Mouse (Mus musculus) thymus, postnatal 36 days (tissue): ENCODE results near the gene Gm11492.
A peak's percentile ranks its signal among the peaks of the same experiment; 100 is the strongest.

Source experiments
- DNase-seq, 2 experiments: peaks; one replicate each; pipeline ENCODE4 v3.0.0; 2022; ENCODE audit warnings: mixed read lengths in 2 of 2

Gm11492 gene

DNA sequence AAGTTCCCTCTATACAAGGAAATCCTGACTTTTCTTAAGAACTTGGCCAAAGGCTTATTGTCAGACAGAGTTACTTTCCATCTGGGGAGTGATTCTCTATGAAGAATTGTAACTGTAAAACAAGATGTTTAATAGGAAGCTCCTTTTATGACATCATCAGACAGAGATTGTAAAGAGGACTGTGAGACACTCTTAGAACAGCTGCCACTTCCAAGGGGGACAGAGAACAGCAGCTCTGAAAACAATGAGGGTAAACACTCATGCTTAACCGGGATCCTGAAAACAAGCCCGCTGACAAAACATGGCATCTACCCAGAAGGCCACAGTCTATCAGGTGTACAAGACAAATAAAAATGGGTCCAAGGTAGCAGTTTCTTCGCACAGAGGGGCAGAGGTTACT is at the start of gene Gm11492:
Gene Gm11492, plus strand, starts transcription at position 153 of the 400 bp plus-strand sequence.
- no peak for DNase-seq

GRCm38 (mm10) chr11:87519260-87519659 is 47.2 kb upstream of the Gm11492 start:
- peak; percentile 26 to 33 for DNase-seq

DNA sequence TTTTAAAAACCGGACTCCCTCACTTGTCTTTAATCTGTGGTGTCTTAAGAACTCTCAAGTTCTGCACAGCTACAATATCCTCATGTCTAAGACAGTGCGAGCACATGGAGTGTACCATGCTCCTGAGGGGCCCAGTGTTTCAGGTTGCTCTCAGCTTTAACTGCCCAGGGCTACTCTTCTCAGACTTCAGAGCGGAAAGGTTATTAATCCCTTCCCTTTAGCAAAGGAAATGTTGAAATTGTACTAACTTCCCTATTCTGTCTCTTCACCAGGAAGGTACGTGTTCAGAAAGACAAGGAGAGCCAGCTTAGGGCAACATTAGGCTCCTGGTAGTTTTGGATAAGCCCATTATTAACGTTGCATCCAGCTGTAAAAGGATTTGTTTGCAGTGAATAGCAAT is 43.0 kb upstream of the Gm11492 start:
- DNase-seq: no peak

- DNase-seq: no peak
Measured at GRCm38 (mm10) chr11:87523967-87524366, 42.5 kb upstream of the Gm11492 start.

DNA sequence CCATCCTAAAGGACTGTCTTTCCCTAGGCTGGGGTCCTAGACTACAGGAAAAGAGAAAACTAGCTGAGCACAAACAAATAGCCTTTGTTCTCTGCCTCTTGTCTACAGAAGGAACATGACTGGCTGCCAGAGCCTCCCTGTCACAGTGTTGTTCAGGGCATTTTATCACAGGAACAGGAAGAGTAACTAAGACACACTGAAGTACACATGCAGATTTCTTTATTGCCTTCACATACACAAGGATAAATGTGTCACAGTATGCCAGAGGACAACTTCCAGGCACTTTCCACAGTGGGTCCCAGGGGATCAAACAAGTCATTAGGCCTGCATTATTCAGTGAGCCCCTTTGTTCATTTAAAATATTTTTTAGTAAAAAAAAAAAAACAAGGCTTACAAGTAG is 41.7 kb upstream of the Gm11492 start:
- DNase-seq: no peak

GRCm38 (mm10) chr11:87527364-87527763 is 39.1 kb upstream of the Gm11492 start:
- no peak for DNase-seq

GRCm38 (mm10) chr11:87527990-87528389 is 38.5 kb upstream of the Gm11492 start:
- DNase-seq: no peak

- DNase-seq: no peak
Measured at GRCm38 (mm10) chr11:87531695-87532094, 34.8 kb upstream of the Gm11492 start.

DNA sequence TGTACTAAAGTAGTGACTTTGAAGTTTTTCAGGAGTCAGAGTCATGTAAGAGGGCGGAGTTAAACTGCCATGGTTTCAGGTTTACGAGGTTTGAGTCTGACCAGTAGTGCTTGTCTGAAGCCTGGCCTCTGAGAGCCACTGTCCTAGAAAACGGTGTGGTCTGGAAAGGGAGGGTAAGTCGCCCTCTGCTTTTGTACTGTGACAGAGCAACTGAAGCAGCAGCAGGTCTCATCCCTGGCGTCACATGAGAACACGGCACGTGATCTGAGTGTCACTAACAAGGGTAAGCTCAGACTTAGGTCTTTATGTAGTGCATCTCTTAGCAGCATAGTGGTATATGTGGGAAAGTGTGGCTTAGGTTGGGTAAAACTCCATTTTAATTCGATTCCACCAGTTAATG is 24.2 kb upstream of the Gm11492 start:
- DNase-seq: no peak

GRCm38 (mm10) chr11:87542906-87543305 is 23.5 kb upstream of the Gm11492 start:
- no peak for DNase-seq

- no peak for DNase-seq
Measured at GRCm38 (mm10) chr11:87553342-87553741, 13.1 kb upstream of the Gm11492 start.

DNA sequence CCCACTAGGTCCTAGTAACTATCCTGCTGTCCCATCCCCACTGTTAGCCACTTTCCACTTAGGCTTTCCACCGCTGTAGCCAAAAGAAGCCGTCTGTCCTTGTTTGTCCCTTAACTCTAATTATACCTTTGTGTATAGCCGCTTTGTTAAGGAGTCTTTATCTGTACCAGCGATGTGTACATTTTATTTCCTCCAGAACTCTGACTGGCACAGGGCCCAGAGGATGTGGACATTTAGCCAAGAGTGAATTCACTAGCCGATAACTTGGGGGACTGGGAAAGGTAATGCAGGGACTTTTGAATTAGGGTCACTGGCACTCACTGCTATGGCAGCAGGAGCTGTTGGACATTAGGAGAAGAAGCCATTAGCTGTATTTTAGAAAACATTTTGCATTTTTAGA is 12.1 kb upstream of the Gm11492 start:
- DNase-seq: no peak

DNA sequence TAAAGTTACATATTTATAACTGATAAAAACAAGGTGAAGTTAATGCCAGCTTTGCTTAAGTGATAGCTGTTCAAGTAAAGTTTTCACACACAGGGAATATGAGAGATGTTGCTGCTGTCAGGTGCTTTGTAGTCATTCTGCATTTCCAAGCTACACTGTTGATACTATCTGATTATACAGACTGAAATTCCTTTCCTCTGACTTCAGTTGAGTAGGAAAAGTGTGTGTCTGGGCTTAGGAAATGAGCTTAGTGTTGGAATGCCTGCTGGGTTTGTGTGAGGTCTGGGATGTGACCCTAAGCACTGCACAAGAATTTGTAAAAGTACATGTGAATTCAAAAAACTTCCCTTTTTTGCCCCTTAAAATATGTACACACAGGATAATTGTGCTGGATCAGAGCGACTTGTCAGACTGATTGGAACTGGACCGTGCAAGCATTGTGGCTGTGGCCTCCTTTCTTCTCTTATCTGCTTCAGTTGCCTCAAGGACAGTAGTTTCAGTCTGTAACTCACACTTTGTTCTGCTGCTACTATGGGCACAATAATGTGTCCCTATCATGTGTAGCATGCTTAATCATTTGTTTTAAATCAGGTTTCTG is 11.2 kb upstream of the Gm11492 start:
- DNase-seq: no peak

GRCm38 (mm10) chr11:87561208-87561607 is 5.2 kb upstream of the Gm11492 start:
- no peak for DNase-seq

GRCm38 (mm10) chr11:87568255-87568953 is 2.0 kb downstream of the Gm11492 start, which contains the start of gene Sept4:
TSS of gene Sept4 (plus strand) at chr11:87568903.
- no peak for DNase-seq

GRCm38 (mm10) chr11:87570743-87571142 is 4.3 kb downstream of the Gm11492 start:
- DNase-seq: no peak

- DNase-seq: no peak
Measured at GRCm38 (mm10) chr11:87571361-87571950, 5.0 kb downstream of the Gm11492 start.

DNA sequence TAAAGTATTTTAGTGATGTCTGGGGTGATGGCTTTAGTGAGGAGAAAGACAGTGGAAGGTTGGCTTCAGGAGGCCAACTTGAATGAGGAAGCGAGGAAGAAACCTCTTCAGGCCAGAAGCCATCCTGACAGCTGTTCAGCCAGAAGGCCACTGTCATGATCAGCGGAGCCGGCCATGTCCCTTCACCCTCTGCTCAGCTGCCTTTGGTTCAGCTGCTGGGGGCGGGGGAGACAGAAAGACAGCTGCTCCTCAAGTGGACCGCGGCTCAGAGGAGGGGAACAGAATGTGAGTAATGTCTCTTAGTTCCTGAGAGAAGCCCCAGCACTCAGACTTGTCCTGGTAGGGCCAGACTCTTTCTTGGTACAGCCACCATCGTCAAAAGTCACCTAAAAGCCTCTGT is 7.3 kb downstream of the Gm11492 start:
- no peak for DNase-seq

DNA sequence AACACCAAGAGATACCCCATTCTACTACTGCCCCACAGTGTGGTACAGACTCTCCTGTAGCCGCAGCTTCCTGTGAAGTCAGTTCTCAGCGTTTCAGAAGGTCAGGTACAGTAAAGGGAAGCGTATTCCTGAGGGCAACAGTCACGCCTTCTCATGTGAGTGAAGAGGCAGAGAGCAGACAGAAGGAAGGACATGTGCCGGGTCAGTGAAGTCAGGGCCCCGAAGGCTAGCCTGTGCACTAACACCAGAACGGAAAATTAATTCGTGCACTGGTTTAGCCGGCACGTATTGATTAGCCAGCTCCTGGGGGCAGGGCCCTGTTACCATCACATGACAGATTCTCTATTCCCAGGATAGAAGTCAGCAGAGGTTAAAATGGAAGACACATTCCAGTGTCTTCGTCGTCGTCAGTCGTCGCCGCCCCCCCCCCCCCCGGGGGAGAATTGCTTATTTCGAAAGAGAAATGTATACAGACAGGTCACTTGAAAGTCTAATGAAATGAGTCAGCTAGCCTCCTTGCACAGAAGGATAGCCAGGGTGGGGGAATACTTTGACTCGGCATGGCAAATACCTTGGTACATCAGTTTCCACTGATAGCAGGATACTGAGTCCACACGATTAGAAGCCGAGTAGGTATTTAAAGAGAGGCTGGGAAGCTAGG is 8.2 kb downstream of the Gm11492 start:
- DNase-seq: no peak

GRCm38 (mm10) chr11:87577601-87578248 is 11.3 kb downstream of the Gm11492 start:
- DNase-seq: no peak

DNA sequence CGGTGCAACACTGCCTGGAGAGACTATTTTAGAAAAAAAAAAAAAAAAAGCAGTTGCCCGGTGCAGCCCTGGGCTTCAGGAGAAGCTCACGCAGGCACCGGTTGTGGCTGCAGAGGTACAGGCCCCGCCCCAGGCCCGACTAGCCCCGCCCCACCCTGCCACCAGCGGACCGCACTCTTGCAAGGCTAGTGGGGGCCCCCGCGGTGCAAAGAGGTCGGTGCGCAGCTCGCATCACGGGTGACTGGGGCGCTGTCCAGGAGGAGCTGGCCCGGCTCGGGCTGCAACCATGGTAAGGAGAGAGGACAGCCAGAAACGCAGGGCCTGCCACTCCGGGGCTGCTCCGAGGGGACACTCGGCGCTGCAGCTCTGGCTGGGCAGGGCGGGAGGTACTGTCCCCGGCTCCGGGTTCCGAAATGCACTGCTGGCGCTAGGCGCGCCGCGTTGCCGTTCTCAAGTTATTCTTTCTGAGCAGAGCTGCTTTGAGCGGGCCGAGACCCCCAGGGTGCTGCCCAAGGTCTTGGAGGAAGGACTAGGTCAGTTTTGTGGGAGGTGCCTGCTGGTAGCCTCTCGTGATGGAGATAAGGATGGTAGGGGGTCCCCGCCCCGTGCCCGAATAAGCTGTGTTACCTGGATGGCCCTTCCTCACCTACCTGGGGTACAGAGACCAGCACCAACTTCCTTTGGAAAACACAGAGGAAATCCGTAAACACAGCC is 12.0 kb downstream of the Gm11492 start:
- peak; percentile 68 to 70 for DNase-seq

DNA sequence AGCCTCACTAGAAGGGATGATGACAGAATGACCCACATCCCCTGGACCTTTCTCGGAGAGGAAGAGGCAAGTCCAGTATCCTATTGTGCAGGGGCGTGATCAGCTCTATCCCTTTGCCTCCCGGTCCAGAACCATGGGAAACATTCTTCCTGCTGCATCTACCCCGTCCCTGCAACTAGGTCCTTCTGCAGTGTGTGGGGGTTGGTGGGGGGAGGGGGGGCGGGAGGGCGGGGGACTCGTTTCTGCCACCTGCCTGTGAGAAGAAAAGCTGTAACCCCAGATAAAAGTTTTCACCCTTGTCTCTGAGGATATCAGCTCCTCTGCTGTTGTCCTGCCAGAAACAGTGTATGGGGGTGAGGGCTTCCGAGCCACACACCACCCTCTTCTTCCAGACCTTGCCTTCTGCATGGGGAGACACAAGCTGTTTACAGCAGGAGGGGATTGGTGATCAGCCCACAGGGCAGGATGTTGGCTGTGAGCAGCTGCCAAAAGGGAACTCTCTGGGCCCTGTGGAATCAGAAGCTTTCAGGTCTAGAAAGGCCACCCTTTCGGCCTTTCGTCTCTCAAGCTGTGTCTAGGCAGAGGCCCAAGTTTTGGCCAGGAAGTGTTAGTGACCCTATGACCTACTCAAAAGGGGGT is 12.6 kb downstream of the Gm11492 start:
- peak in 1 of 2 experiments; percentile 15 for DNase-seq
